Mouse (Mus musculus): ENCODE measurements around the gene Ocel1. TPM values are rescaled to one million over a fixed set of nuclear protein-coding genes. Genes with fewer than 3 reads are reported as not detected.

Ocel1 gene
- total RNA-seq, 2 experiments from 2014 or later = 5.1 to 7.5 TPM

- intact Hi-C loops (cut with DNase I) = no loop called here
- DNase-seq = no peak
Measured at GRCm38 (mm10) chr8:71376423-71377030, 5.4 kb downstream of the Ocel1 start.

- DNase-seq = no peak
- intact Hi-C loops (cut with DNase I) = no loop called here
Measured at GRCm38 (mm10) chr8:71379008-71379407, 7.9 kb downstream of the Ocel1 start.

- DNase-seq = no peak
- intact Hi-C loops (cut with DNase I) = no loop called here
Measured at GRCm38 (mm10) chr8:71379512-71380075, 8.5 kb downstream of the Ocel1 start.

GRCm38 (mm10) chr8:71380178-71381171 lies 9.4 kb downstream of the Ocel1 start:
- intact Hi-C loops (cut with DNase I) = no loop called here
- DNase-seq = no peak

- DNase-seq = peak; percentile 52 to 75
- intact Hi-C loops (cut with DNase I) = no loop called here
Measured at GRCm38 (mm10) chr8:71381421-71381970, 10.4 kb downstream of the Ocel1 start, which contains the start of gene Nr2f6. TSS of gene Nr2f6 (minus strand) at chr8:71381960.

- intact Hi-C loops (cut with DNase I) = no loop called here
- peak; percentile 76 to 80 for DNase-seq
Measured at GRCm38 (mm10) chr8:71381971-71382961, 11.2 kb downstream of the Ocel1 start.

- intact Hi-C loops (cut with DNase I) = no loop called here
- no peak for DNase-seq
Measured at GRCm38 (mm10) chr8:71383396-71383795, 12.3 kb downstream of the Ocel1 start.

- no peak for DNase-seq
- intact Hi-C loops (cut with DNase I) = no loop called here
Measured at GRCm38 (mm10) chr8:71383860-71384259, 12.8 kb downstream of the Ocel1 start.

- intact Hi-C loops (cut with DNase I) = no loop called here
- DNase-seq = no peak
Measured at GRCm38 (mm10) chr8:71385212-71385835, 14.2 kb downstream of the Ocel1 start.

GRCm38 (mm10) chr8:71388267-71388666 lies 17.2 kb downstream of the Ocel1 start:
- no peak for DNase-seq
- intact Hi-C loops (cut with DNase I) = no loop called here

GRCm38 (mm10) chr8:71391696-71392095 lies 20.6 kb downstream of the Ocel1 start:
- DNase-seq = no peak
- intact Hi-C loops (cut with DNase I) = no loop called here

- intact Hi-C loops (cut with DNase I) = no loop called here
- peak in 1 of 2 experiments; percentile 9 for DNase-seq
Measured at GRCm38 (mm10) chr8:71392391-71392790, 21.3 kb downstream of the Ocel1 start.

- DNase-seq = peak in 1 of 2 experiments; percentile 12
- intact Hi-C loops (cut with DNase I) = no loop called here
Measured at GRCm38 (mm10) chr8:71392871-71393270, 21.8 kb downstream of the Ocel1 start.

- intact Hi-C loops (cut with DNase I) = no loop called here
- peak in 1 of 2 experiments; percentile 12 for DNase-seq
Measured at GRCm38 (mm10) chr8:71394481-71394880, 23.4 kb downstream of the Ocel1 start.

GRCm38 (mm10) chr8:71395071-71395470 lies 24.0 kb downstream of the Ocel1 start:
- intact Hi-C loops (cut with DNase I) = no loop called here
- peak in 1 of 2 experiments; percentile 11 for DNase-seq

- intact Hi-C loops (cut with DNase I) = no loop called here
- peak in 1 of 2 experiments; percentile 30 for DNase-seq
Measured at GRCm38 (mm10) chr8:71395629-71396028, 24.5 kb downstream of the Ocel1 start, which contains the start of gene Ushbp1. TSS of gene Ushbp1 (minus strand) at chr8:71395802.

- intact Hi-C loops (cut with DNase I) = no loop called here
- DNase-seq = peak; percentile 82 to 91
Measured at GRCm38 (mm10) chr8:71396639-71397305, 25.7 kb downstream of the Ocel1 start, which contains the start of gene Babam1. TSS of gene Babam1 (plus strand) at chr8:71396861.

GRCm38 (mm10) chr8:71397701-71398100 lies 26.6 kb downstream of the Ocel1 start:
- intact Hi-C loops (cut with DNase I) = no loop called here

More at GRCm38 (mm10) chr8:71397701-71398100, 26.6 kb downstream of the Ocel1 start:
- DNase-seq = no peak
